Mouse (Mus musculus): ENCODE data around the gene L3mbtl2. TPM values are rescaled to one million over a fixed set of nuclear protein-coding genes. Genes with fewer than 3 reads are reported as not detected.

Gene L3mbtl2
- polyA plus RNA-seq (2012; fragmentation: generic; extraction: Trizol) = 20.0 TPM

- TF ChIP-seq TCF3 (IDR thresholded peaks at IDR 0.05; ENCODE audit: insufficient read length, low read depth) (no peak), MYOD1 (IDR thresholded peaks at IDR 0.05; ENCODE audit: control insufficient read depth in 1 of 3, insufficient read length in 2 of 3, low read depth in 2 of 3) (peak in 1 of 3 experiments; percentile 61), E2F4 (IDR thresholded peaks at IDR 0.05; ENCODE audit: insufficient read depth) (peak; percentile 73), POLR2A (IDR thresholded peaks at IDR 0.05; ENCODE audit: insufficient read length, low read depth) (peak; percentile 60), CEBPB (IDR thresholded peaks at IDR 0.05; ENCODE audit: insufficient read depth, poor library complexity, severe bottlenecking) (no peak), SRF (IDR thresholded peaks at IDR 0.05; ENCODE audit: control insufficient read depth, insufficient read length, low read depth) (peak; percentile 30), POLR2AphosphoS2 (IDR thresholded peaks at IDR 0.05; ENCODE audit: insufficient read length, low read depth) (peak; percentile 55), REST (IDR thresholded peaks at IDR 0.05; ENCODE audit: insufficient read depth, insufficient read length) (no peak), USF1 (IDR thresholded peaks at IDR 0.05; ENCODE audit: low read depth) (no peak)
- Histone ChIP-seq H3K79me2 (ENCODE audit: control insufficient read depth, insufficient read depth) (peaks cover 23% of the 10 kb centered on the region), H3K27me3 (ENCODE audit: control insufficient read depth, insufficient read depth, insufficient read length) (no peaks in the 10 kb centered on the region), H3K4me2 (ENCODE audit: low read depth) (peak within 1 kb of the TSS; percentile 86), H3K36me3 (ENCODE audit: control insufficient read depth, insufficient read depth) (peaks cover 19% of the 10 kb centered on the region), H3ac (ENCODE audit: control insufficient read depth, insufficient read length) (peak within 1 kb of the TSS; percentile 5), H3K4me3 (peak within 1 kb of the TSS; percentile 79)
Observed at GRCm38 (mm10) chr15:81663697-81664561, at the start of gene L3mbtl2. TSS of gene L3mbtl2 (plus strand) at chr15:81663889.

- TF ChIP-seq MYOD1 (IDR thresholded peaks at IDR 0.05; ENCODE audit: control insufficient read depth in 1 of 3, insufficient read length in 2 of 3, low read depth in 2 of 3) (peak in 1 of 3 experiments; percentile 14), USF1 (IDR thresholded peaks at IDR 0.05; ENCODE audit: low read depth) (no peak), TCF12 (IDR thresholded peaks at IDR 0.05; ENCODE audit: insufficient read depth, poor library complexity, severe bottlenecking) (no peak), MYOG (IDR thresholded peaks at IDR 0.05; ENCODE audit: control insufficient read depth in 1 of 3, insufficient read depth in 1 of 3, insufficient read length in 2 of 3, low read depth in 2 of 3) (peak in 1 of 3 experiments; percentile 29), MAX (IDR thresholded peaks at IDR 0.05; ENCODE audit: low read depth) (no peak), CEBPB (IDR thresholded peaks at IDR 0.05; ENCODE audit: insufficient read depth, poor library complexity, severe bottlenecking) (no peak), POLR2A (IDR thresholded peaks at IDR 0.05; ENCODE audit: insufficient read length, low read depth) (no peak), E2F4 (IDR thresholded peaks at IDR 0.05; ENCODE audit: insufficient read depth) (no peak), REST (IDR thresholded peaks at IDR 0.05; ENCODE audit: insufficient read depth, insufficient read length) (no peak), SRF (IDR thresholded peaks at IDR 0.05; ENCODE audit: control insufficient read depth, insufficient read length, low read depth) (no peak), POLR2AphosphoS2 (IDR thresholded peaks at IDR 0.05; ENCODE audit: insufficient read length, low read depth) (no peak), TCF3 (IDR thresholded peaks at IDR 0.05; ENCODE audit: insufficient read length, low read depth) (no peak)
- no peak overlapping the region for H3ac ChIP-seq (ENCODE audit: control insufficient read depth, insufficient read length)
- no peaks in the 10 kb centered on the region for H3K27me3 ChIP-seq (ENCODE audit: control insufficient read depth, insufficient read depth, insufficient read length)
- H3K4me3 ChIP-seq = no peak overlapping the region
- H3K36me3 ChIP-seq (ENCODE audit: control insufficient read depth, insufficient read depth) = peaks cover 58% of the 10 kb centered on the region
- H3K79me2 ChIP-seq (ENCODE audit: control insufficient read depth, insufficient read depth) = no peaks in the 10 kb centered on the region
- H3K4me2 ChIP-seq (ENCODE audit: low read depth) = no peak overlapping the region
Observed at GRCm38 (mm10) chr15:81649516-81650455, 13.9 kb upstream of the L3mbtl2 start.

GRCm38 (mm10) chr15:81650636-81651035 is 13.1 kb upstream of the L3mbtl2 start:
- H3K36me3 ChIP-seq (ENCODE audit: control insufficient read depth, insufficient read depth) = peaks cover 50% of the 10 kb centered on the region
- no peak overlapping the region for H3ac ChIP-seq (ENCODE audit: control insufficient read depth, insufficient read length)
- TF ChIP-seq TCF3 (IDR thresholded peaks at IDR 0.05; ENCODE audit: insufficient read length, low read depth) (no peak), E2F4 (IDR thresholded peaks at IDR 0.05; ENCODE audit: insufficient read depth) (no peak), MAX (IDR thresholded peaks at IDR 0.05; ENCODE audit: low read depth) (no peak), MYOG (IDR thresholded peaks at IDR 0.05; ENCODE audit: control insufficient read depth in 1 of 3, insufficient read depth in 1 of 3, insufficient read length in 2 of 3, low read depth in 2 of 3) (no peak), POLR2A (IDR thresholded peaks at IDR 0.05; ENCODE audit: insufficient read length, low read depth) (no peak), USF1 (IDR thresholded peaks at IDR 0.05; ENCODE audit: low read depth) (no peak), REST (IDR thresholded peaks at IDR 0.05; ENCODE audit: insufficient read depth, insufficient read length) (no peak), SRF (IDR thresholded peaks at IDR 0.05; ENCODE audit: control insufficient read depth, insufficient read length, low read depth) (no peak), TCF12 (IDR thresholded peaks at IDR 0.05; ENCODE audit: insufficient read depth, poor library complexity, severe bottlenecking) (no peak), POLR2AphosphoS2 (IDR thresholded peaks at IDR 0.05; ENCODE audit: insufficient read length, low read depth) (no peak), MYOD1 (IDR thresholded peaks at IDR 0.05; ENCODE audit: control insufficient read depth in 1 of 3, insufficient read length in 2 of 3, low read depth in 2 of 3) (no peak), CEBPB (IDR thresholded peaks at IDR 0.05; ENCODE audit: insufficient read depth, poor library complexity, severe bottlenecking) (no peak)
- no peaks in the 10 kb centered on the region for H3K79me2 ChIP-seq (ENCODE audit: control insufficient read depth, insufficient read depth)
- H3K4me2 ChIP-seq (ENCODE audit: low read depth) = no peak overlapping the region
- H3K4me3 ChIP-seq = no peak overlapping the region
- H3K27me3 ChIP-seq (ENCODE audit: control insufficient read depth, insufficient read depth, insufficient read length) = peaks cover 3% of the 10 kb centered on the region

GRCm38 (mm10) chr15:81661701-81662100 is 2.0 kb upstream of the L3mbtl2 start:
- no peak for TF ChIP-seq MYOG (IDR thresholded peaks at IDR 0.05; ENCODE audit: control insufficient read depth in 1 of 3, insufficient read depth in 1 of 3, insufficient read length in 2 of 3, low read depth in 2 of 3)
- no peak for TF ChIP-seq USF1 (IDR thresholded peaks at IDR 0.05; ENCODE audit: low read depth)
- no peak for TF ChIP-seq MYOD1 (IDR thresholded peaks at IDR 0.05; ENCODE audit: control insufficient read depth in 1 of 3, insufficient read length in 2 of 3, low read depth in 2 of 3)
- no peak for TF ChIP-seq POLR2A (IDR thresholded peaks at IDR 0.05; ENCODE audit: insufficient read length, low read depth)
- TF ChIP-seq MAX (IDR thresholded peaks at IDR 0.05; ENCODE audit: low read depth) = no peak
- no peak for TF ChIP-seq E2F4 (IDR thresholded peaks at IDR 0.05; ENCODE audit: insufficient read depth)
- TF ChIP-seq CEBPB (IDR thresholded peaks at IDR 0.05; ENCODE audit: insufficient read depth, poor library complexity, severe bottlenecking) = no peak
- no peak for TF ChIP-seq SRF (IDR thresholded peaks at IDR 0.05; ENCODE audit: control insufficient read depth, insufficient read length, low read depth)
- no peak for TF ChIP-seq REST (IDR thresholded peaks at IDR 0.05; ENCODE audit: insufficient read depth, insufficient read length)
- no peak for TF ChIP-seq POLR2AphosphoS2 (IDR thresholded peaks at IDR 0.05; ENCODE audit: insufficient read length, low read depth)
- no peak for TF ChIP-seq TCF12 (IDR thresholded peaks at IDR 0.05; ENCODE audit: insufficient read depth, poor library complexity, severe bottlenecking)
- no peak for TF ChIP-seq TCF3 (IDR thresholded peaks at IDR 0.05; ENCODE audit: insufficient read length, low read depth)
- Histone ChIP-seq H3K4me2 (ENCODE audit: low read depth) (no peak overlapping the region), H3K79me2 (ENCODE audit: control insufficient read depth, insufficient read depth) (peaks cover 23% of the 10 kb centered on the region), H3ac (ENCODE audit: control insufficient read depth, insufficient read length) (no peak overlapping the region), H3K27me3 (ENCODE audit: control insufficient read depth, insufficient read depth, insufficient read length) (no peaks in the 10 kb centered on the region), H3K36me3 (ENCODE audit: control insufficient read depth, insufficient read depth) (no peaks in the 10 kb centered on the region), H3K4me3 (no peak overlapping the region)

Measured in myocyte (in vitro differentiated cells).